Mouse (Mus musculus) hindbrain, embryonic 10.5 days (tissue): Measurements from ENCODE around the gene H2-T24. TPM values are rescaled to one million over a fixed set of nuclear protein-coding genes. Genes with fewer than 3 reads are reported as not detected.
"Not testable (repeated sequence)": the region's sequence is repeated elsewhere in the genome, so short reads cannot be mapped to it uniquely, and the experiment has no call there.

Source experiments
- DNase-seq: peaks from one replicate; pipeline ENCODE4 v3.0.0-alpha.2; 2017; ENCODE audit warnings: low spot score
- H3K27ac ChIP-seq: fragments of 300-500 bp; sonication (generic); 2 replicates; pipeline ENCODE4 v1.5.1; 2016; ENCODE audit warnings: mild to moderate bottlenecking, moderate library complexity
- H3K27me3 ChIP-seq: fragments of 300-500 bp; sonication (generic); 2 replicates; pipeline ENCODE4 v1.6.1; 2016; ENCODE audit warnings: mild to moderate bottlenecking; ENCODE audit not compliant: poor library complexity, insufficient read depth, severe bottlenecking
- H3K36me3 ChIP-seq: fragments of 300-500 bp; sonication (generic); 2 replicates; pipeline ENCODE4 v1.6.1; 2016; ENCODE audit warnings: mild to moderate bottlenecking, moderate library complexity
- H3K4me1 ChIP-seq: fragments of 300-500 bp; sonication (generic); replicated peaks from 2 replicates; pipeline ENCODE4 v1.6.1; 2016; ENCODE audit warnings: mild to moderate bottlenecking
- H3K4me3 ChIP-seq: fragments of 300-500 bp; sonication (generic); 2 replicates; pipeline ENCODE4 v1.5.1; 2016; ENCODE audit warnings: mild to moderate bottlenecking, moderate library complexity
- H3K9me3 ChIP-seq: fragments of 300-500 bp; sonication (generic); 2 replicates; pipeline ENCODE4 v1.6.1; 2016; ENCODE audit warnings: mild to moderate bottlenecking, moderate library complexity
- WGBS: fragments of 180-500 bp; shearing (Covaris S2); methylation state at CpG from one replicate; pipeline ENCODE4 v1.1.7; 2016; 5-methylcytosine and 5-hydroxymethylcytosine counted together
- polyA plus RNA-seq: library from polyadenylated mRNA; unstranded; fragments of >200 nt; fragmentation: Nextera tagmentation; extraction: Ambion mirVana; gene quantifications from 2 replicates; pipeline ENCODE4 v1.2.1, GENCODE M21; 2016

The H2-T24 gene
- polyA plus RNA-seq, 1 experiment from 2014 or later = 4.3 TPM

- H3K4me1 ChIP-seq = peaks cover 15% of the 10 kb centered on the region
- DNase-seq = no peak
- H3K36me3 ChIP-seq = peaks cover 14% of the 10 kb centered on the region
- H3K27me3 ChIP-seq = no peaks in the 10 kb centered on the region
- H3K4me3 ChIP-seq = no peak overlapping the region
- H3K27ac ChIP-seq = no peak overlapping the region
- H3K9me3 ChIP-seq = peaks cover 3% of the 10 kb centered on the region; the same call in 1 of the 2 replicates
- WGBS = 70% methylated on average over 3 of the region's 3 CpGs
These were observed 841 bp downstream of the H2-T24 start for GRCm38 (mm10) chr17:36019519-36019918.

GRCm38 (mm10) chr17:36018979-36019378 lies 1.4 kb downstream of the H2-T24 start:
- WGBS = 70% methylated on average over 2 of the region's 2 CpGs
- Histone ChIP-seq H3K9me3 (peaks cover 7% of the 10 kb centered on the region; the same call in 1 of the 2 replicates), H3K4me1 (peaks cover 15% of the 10 kb centered on the region), H3K27me3 (no peaks in the 10 kb centered on the region), H3K36me3 (peaks cover 20% of the 10 kb centered on the region), H3K27ac (no peak overlapping the region), H3K4me3 (no peak overlapping the region)
- no peak for DNase-seq

GRCm38 (mm10) chr17:36017046-36017445 lies 3.3 kb downstream of the H2-T24 start:
- WGBS = 90% methylated on average over 5 of the region's 5 CpGs
- no peak for DNase-seq
- peaks cover 7% of the 10 kb centered on the region; the same call in 1 of the 2 replicates for H3K9me3 ChIP-seq
- no peak overlapping the region for H3K27ac ChIP-seq
- no peaks in the 10 kb centered on the region for H3K27me3 ChIP-seq
- peaks cover 15% of the 10 kb centered on the region for H3K4me1 ChIP-seq
- H3K4me3 ChIP-seq = no peak overlapping the region
- peaks cover 20% of the 10 kb centered on the region for H3K36me3 ChIP-seq

GRCm38 (mm10) chr17:36014977-36015376 lies 5.4 kb downstream of the H2-T24 start:
- DNase-seq = no peak
- Histone ChIP-seq H3K4me3 (no peak overlapping the region), H3K27ac (no peak overlapping the region), H3K36me3 (peaks cover 20% of the 10 kb centered on the region), H3K27me3 (no peaks in the 10 kb centered on the region), H3K4me1 (peaks cover 1% of the 10 kb centered on the region; the same call in 1 of the 2 replicates), H3K9me3 (0 out of 2 replicates have a peak, but pooled peaks cover 7% of the 10 kb centered on the region)
- WGBS = 93% methylated on average over 5 of the region's 5 CpGs

GRCm38 (mm10) chr17:36004409-36004808 lies 16.0 kb downstream of the H2-T24 start:
- not testable (repeated sequence) for H3K27ac ChIP-seq, H3K4me3 ChIP-seq, H3K4me1 ChIP-seq, H3K27me3 ChIP-seq, DNase-seq
- 98% methylated on average over 7 of the region's 7 CpGs for WGBS
- peaks cover 18% of the 10 kb centered on the region; the same call in 1 of the 2 replicates for H3K9me3 ChIP-seq
- H3K36me3 ChIP-seq = peaks cover 20% of the 10 kb centered on the region

- Histone ChIP-seq H3K4me1 (no peaks in the 10 kb centered on the region), H3K4me3 (no peak overlapping the region), H3K9me3 (peaks cover 18% of the 10 kb centered on the region; the same call in 1 of the 2 replicates), H3K27me3 (no peaks in the 10 kb centered on the region), H3K27ac (no peak overlapping the region), H3K36me3 (peaks cover 20% of the 10 kb centered on the region)
- WGBS = 93% methylated on average over 7 of the region's 7 CpGs
- no peak for DNase-seq
These were observed 17.0 kb downstream of the H2-T24 start for GRCm38 (mm10) chr17:36003331-36003730.

GRCm38 (mm10) chr17:36001966-36002365 lies 18.4 kb downstream of the H2-T24 start:
- Histone ChIP-seq H3K36me3 (peaks cover 19% of the 10 kb centered on the region), H3K27ac (no peak overlapping the region; the same call in 1 of the 2 replicates), H3K9me3 (peaks cover 18% of the 10 kb centered on the region; the same call in 1 of the 2 replicates), H3K4me3 (no peak overlapping the region), H3K27me3 (no peaks in the 10 kb centered on the region), H3K4me1 (peaks cover 3% of the 10 kb centered on the region; the same call in 1 of the 2 replicates)
- 95% methylated on average over 6 of the region's 6 CpGs for WGBS
- DNase-seq = no peak

- 97% methylated on average over 12 of the region's 12 CpGs for WGBS
- Histone ChIP-seq H3K36me3 (peaks cover 12% of the 10 kb centered on the region), H3K9me3 (peaks cover 12% of the 10 kb centered on the region; the same call in 1 of the 2 replicates), H3K4me3 (no peak overlapping the region), H3K4me1 (peaks cover 4% of the 10 kb centered on the region), H3K27me3 (no peaks in the 10 kb centered on the region), H3K27ac (no peak overlapping the region)
- DNase-seq = no peak
These were observed 19.1 kb downstream of the H2-T24 start for GRCm38 (mm10) chr17:36001121-36001897.

- no peak for DNase-seq
- Histone ChIP-seq H3K9me3 (peaks cover 7% of the 10 kb centered on the region; the same call in 1 of the 2 replicates), H3K4me1 (peaks cover 12% of the 10 kb centered on the region), H3K27ac (no peak overlapping the region), H3K36me3 (peaks cover 7% of the 10 kb centered on the region; the same call in 1 of the 2 replicates), H3K4me3 (no peak overlapping the region), H3K27me3 (no peaks in the 10 kb centered on the region)
- 89% methylated on average over 4 of the region's 4 CpGs for WGBS
These were observed 20.0 kb downstream of the H2-T24 start for GRCm38 (mm10) chr17:36000349-36000748.

GRCm38 (mm10) chr17:35999356-35999755 lies 21.0 kb downstream of the H2-T24 start:
- Histone ChIP-seq H3K9me3 (peaks cover 4% of the 10 kb centered on the region; the same call in 1 of the 2 replicates), H3K4me1 (peaks cover 18% of the 10 kb centered on the region), H3K27ac (no peak overlapping the region), H3K27me3 (no peaks in the 10 kb centered on the region), H3K36me3 (peaks cover 7% of the 10 kb centered on the region; the same call in 1 of the 2 replicates), H3K4me3 (no peak overlapping the region)
- no peak for DNase-seq
- 92% methylated on average over 7 of the region's 7 CpGs for WGBS

GRCm38 (mm10) chr17:35998545-35999305 lies 21.6 kb downstream of the H2-T24 start:
- whole genome bisulfite sequencing = 88% methylated on average over 6 of the region's 6 CpGs
- H3K27me3 ChIP-seq = no peaks in the 10 kb centered on the region
- no peak for DNase-seq
- H3K4me3 ChIP-seq = no peak overlapping the region
- H3K27ac ChIP-seq = no peak overlapping the region
- H3K9me3 ChIP-seq = peaks cover 4% of the 10 kb centered on the region; the same call in 1 of the 2 replicates
- H3K36me3 ChIP-seq = peaks cover 7% of the 10 kb centered on the region; the same call in 1 of the 2 replicates
- peaks cover 18% of the 10 kb centered on the region for H3K4me1 ChIP-seq

- Histone ChIP-seq H3K27me3 (no peaks in the 10 kb centered on the region), H3K4me1 (peaks cover 18% of the 10 kb centered on the region), H3K27ac (no peak overlapping the region), H3K9me3 (peaks cover 4% of the 10 kb centered on the region; the same call in 1 of the 2 replicates), H3K4me3 (no peak overlapping the region), H3K36me3 (peaks cover 3% of the 10 kb centered on the region; the same call in 1 of the 2 replicates)
- WGBS = 62% methylated on average over 12 of the region's 12 CpGs
- no peak for DNase-seq
These were observed 22.4 kb downstream of the H2-T24 start for GRCm38 (mm10) chr17:35997713-35998510.
